Mouse (Mus musculus) embryonic facial prominence, embryonic 11.5 days (tissue): ENCODE results near the gene Slc15a1. TPM values are rescaled to one million over a fixed set of nuclear protein-coding genes. Genes with fewer than 3 reads are reported as not detected.

Experiments
- ATAC-seq: fragments of 200-750 bp; cut with Nextera tagmentation; replicated peaks from 2 replicates; pipeline ENCODE4 v1.8.0; 2017; ENCODE audit warnings: low read depth; ENCODE audit not compliant: insufficient number of reproducible peaks, low FRiP score, low TSS enrichment
- DNase-seq: peaks from one replicate; pipeline ENCODE4 v3.0.0-alpha.2; 2015; ENCODE audit warnings: low spot score
- H3K27ac ChIP-seq: fragments of 300-500 bp; sonication (generic); replicated peaks from 2 replicates; pipeline ENCODE4 v1.5.1; 2014; ENCODE audit warnings: mild to moderate bottlenecking, low read depth, low read length, control low read depth
- H3K27me3 ChIP-seq: fragments of 300-500 bp; sonication (generic); 2 replicates; pipeline ENCODE4 v1.6.1; 2014; ENCODE audit warnings: mild to moderate bottlenecking, low read length, moderate library complexity, mixed read lengths; ENCODE audit not compliant: control insufficient read depth, insufficient read depth
- H3K36me3 ChIP-seq: fragments of 300-500 bp; sonication (generic); replicated peaks from 2 replicates; pipeline ENCODE4 v1.6.1; 2014; ENCODE audit warnings: low read depth, mild to moderate bottlenecking, low read length, moderate library complexity, mixed read lengths; ENCODE audit not compliant: control insufficient read depth, insufficient read depth
- H3K4me1 ChIP-seq: fragments of 300-500 bp; sonication (generic); 2 replicates; pipeline ENCODE4 v1.6.1; 2014; ENCODE audit warnings: low read length, mixed read lengths; ENCODE audit not compliant: control insufficient read depth, insufficient read depth
- H3K4me2 ChIP-seq: fragments of 300-500 bp; sonication (generic); 2 replicates; pipeline ENCODE4 v1.6.1; 2014; ENCODE audit warnings: low read depth, mild to moderate bottlenecking, control low read depth, low read length, moderate library complexity
- H3K4me3 ChIP-seq: fragments of 300-500 bp; sonication (generic); 2 replicates; pipeline ENCODE4 v1.5.1; 2014; ENCODE audit warnings: low read depth, low read length, control low read depth
- H3K9ac ChIP-seq: fragments of 300-500 bp; sonication (generic); replicated peaks from 2 replicates; pipeline ENCODE4 v1.6.1; 2014; ENCODE audit warnings: mild to moderate bottlenecking, control low read depth, low read length
- H3K9me3 ChIP-seq: fragments of 300-500 bp; sonication (generic); replicated peaks from 2 replicates; pipeline ENCODE4 v1.6.1; 2016; ENCODE audit warnings: mild to moderate bottlenecking, low read length, inconsistent platforms, mixed read lengths; ENCODE audit not compliant: control insufficient read depth
- WGBS: fragments of 180-500 bp; shearing (Covaris S2); extraction: QIAGEN DNeasy Blood & Tissue Kit; methylation state at CpG from one replicate; pipeline ENCODE4 v1.1.7; 2014; 5-methylcytosine and 5-hydroxymethylcytosine counted together
- polyA plus RNA-seq: library from polyadenylated mRNA; unstranded; fragments of >200 nt; fragmentation: Nextera tagmentation; extraction: Ambion mirVana; gene quantifications from 2 replicates; pipeline ENCODE4 v1.2.1, GENCODE M21; 2014

The Slc15a1 gene
- polyA plus RNA-seq, 1 experiment from 2014 or later: not detected

GRCm38 (mm10) chr14:121534501-121534900 lies 29.4 kb upstream of the Slc15a1 start:
- WGBS: 77% methylated on average over 3 of the region's 3 CpGs
- no peak for ATAC-seq
- H3K4me1 ChIP-seq: no peaks in the 10 kb centered on the region

GRCm38 (mm10) chr14:121530853-121531252 lies 25.8 kb upstream of the Slc15a1 start:
- Histone ChIP-seq H3K36me3 (no peaks in the 10 kb centered on the region), H3K4me1 (no peaks in the 10 kb centered on the region), H3K27me3 (no peaks in the 10 kb centered on the region), H3K9ac (no peak overlapping the region), H3K9me3 (no peaks in the 10 kb centered on the region), H3K4me3 (no peak overlapping the region), H3K4me2 (no peak overlapping the region), H3K27ac (no peak overlapping the region)
- DNase-seq (no peak), ATAC-seq (no peak)
- 78% methylated on average over 9 of the region's 9 CpGs for WGBS

More at GRCm38 (mm10) chr14:121534501-121534900, 29.4 kb upstream of the Slc15a1 start:
- no peaks in the 10 kb centered on the region for H3K36me3 ChIP-seq
- no peak overlapping the region for H3K4me2 ChIP-seq
- H3K27ac ChIP-seq: no peak overlapping the region
- no peak for DNase-seq
- no peak overlapping the region for H3K4me3 ChIP-seq
- no peaks in the 10 kb centered on the region for H3K9me3 ChIP-seq
- no peak overlapping the region for H3K9ac ChIP-seq
- H3K27me3 ChIP-seq: no peaks in the 10 kb centered on the region

GRCm38 (mm10) chr14:121527883-121528282 lies 22.8 kb upstream of the Slc15a1 start:
- H3K4me2 ChIP-seq: no peak overlapping the region
- no peak overlapping the region for H3K27ac ChIP-seq
- no peaks in the 10 kb centered on the region for H3K4me1 ChIP-seq
- no peak overlapping the region for H3K4me3 ChIP-seq
- 86% methylated on average over 3 of the region's 3 CpGs for WGBS
- ATAC-seq (no peak), DNase-seq (no peak)
- H3K27me3 ChIP-seq: no peaks in the 10 kb centered on the region
- no peaks in the 10 kb centered on the region for H3K36me3 ChIP-seq
- H3K9ac ChIP-seq: no peak overlapping the region
- H3K9me3 ChIP-seq: no peaks in the 10 kb centered on the region

GRCm38 (mm10) chr14:121527201-121527600 lies 22.1 kb upstream of the Slc15a1 start:
- WGBS: 86% methylated on average over 1 of the region's 1 CpGs
- no peak overlapping the region for H3K4me3 ChIP-seq
- H3K27me3 ChIP-seq: no peaks in the 10 kb centered on the region
- no peak for DNase-seq
- H3K4me1 ChIP-seq: no peaks in the 10 kb centered on the region
- no peaks in the 10 kb centered on the region for H3K9me3 ChIP-seq
- no peak overlapping the region for H3K27ac ChIP-seq
- no peak overlapping the region for H3K4me2 ChIP-seq
- no peak for ATAC-seq
- no peak overlapping the region for H3K9ac ChIP-seq
- H3K36me3 ChIP-seq: no peaks in the 10 kb centered on the region

- Histone ChIP-seq H3K27me3 (no peaks in the 10 kb centered on the region), H3K9ac (no peak overlapping the region), H3K4me2 (no peak overlapping the region), H3K36me3 (no peaks in the 10 kb centered on the region), H3K27ac (no peak overlapping the region), H3K4me3 (no peak overlapping the region), H3K9me3 (no peaks in the 10 kb centered on the region), H3K4me1 (no peaks in the 10 kb centered on the region)
- WGBS: 78% methylated on average over 4 of the region's 4 CpGs
- ATAC-seq (no peak), DNase-seq (no peak)
Observed at GRCm38 (mm10) chr14:121521709-121522108, 16.7 kb upstream of the Slc15a1 start.

GRCm38 (mm10) chr14:121516881-121517280 lies 11.8 kb upstream of the Slc15a1 start:
- WGBS: 75% methylated on average over 5 of the region's 5 CpGs
- Histone ChIP-seq H3K4me3 (no peak overlapping the region), H3K36me3 (no peaks in the 10 kb centered on the region), H3K9me3 (no peaks in the 10 kb centered on the region), H3K4me1 (no peaks in the 10 kb centered on the region), H3K4me2 (no peak overlapping the region), H3K27me3 (no peaks in the 10 kb centered on the region), H3K9ac (no peak overlapping the region), H3K27ac (no peak overlapping the region)
- DNase-seq: no peak
- no peak for ATAC-seq

GRCm38 (mm10) chr14:121508929-121509328 lies 3.9 kb upstream of the Slc15a1 start:
- no peaks in the 10 kb centered on the region for H3K36me3 ChIP-seq
- DNase-seq: no peak
- 71% methylated on average over 2 of the region's 2 CpGs for whole genome bisulfite sequencing
- H3K9me3 ChIP-seq: no peaks in the 10 kb centered on the region
- H3K4me3 ChIP-seq: no peak overlapping the region
- no peak overlapping the region for H3K27ac ChIP-seq
- H3K4me2 ChIP-seq: no peak overlapping the region
- peaks cover 20% of the 10 kb centered on the region for H3K27me3 ChIP-seq
- H3K4me1 ChIP-seq: no peaks in the 10 kb centered on the region
- no peak overlapping the region for H3K9ac ChIP-seq
- ATAC-seq: no peak

- DNase-seq: no peak
- H3K4me2 ChIP-seq: no peak overlapping the region
- peaks cover 21% of the 10 kb centered on the region for H3K27me3 ChIP-seq
- H3K4me1 ChIP-seq: no peaks in the 10 kb centered on the region
- no peaks in the 10 kb centered on the region for H3K9me3 ChIP-seq
- H3K27ac ChIP-seq: no peak overlapping the region
- H3K9ac ChIP-seq: no peak overlapping the region
- no peak overlapping the region for H3K4me3 ChIP-seq
- no peaks in the 10 kb centered on the region for H3K36me3 ChIP-seq
- WGBS: 11% methylated on average over 6 of the region's 6 CpGs
- no peak for ATAC-seq
Observed at GRCm38 (mm10) chr14:121506336-121506735, 1.3 kb upstream of the Slc15a1 start.
